Mouse (Mus musculus) embryonic fibroblast, embryonic 13.5 days (primary cell): Measurements from ENCODE around the gene Mamld1. TPM values are rescaled to one million over a fixed set of nuclear protein-coding genes. Genes with fewer than 3 reads are reported as not detected.
A peak's percentile ranks its signal among the peaks of the same experiment; 100 is the strongest.
"Not testable (repeated sequence)": the region's sequence is repeated elsewhere in the genome, so short reads cannot be mapped to it uniquely, and the experiment has no call there.

Source experiments
- H3K27ac ChIP-seq: 2 replicates; pipeline ENCODE4 v1.5.1; 2012; ENCODE audit warnings: low read length, control low read depth, inconsistent platforms; ENCODE audit not compliant: insufficient read depth
- H3K4me1 ChIP-seq: 2 replicates; pipeline ENCODE4 v1.6.1; 2011; ENCODE audit warnings: low read length; ENCODE audit not compliant: control insufficient read depth, insufficient read depth
- H3K4me3 ChIP-seq: 2 replicates; pipeline ENCODE4 v1.5.1; 2011; ENCODE audit warnings: mild to moderate bottlenecking, control low read depth, low read length; ENCODE audit not compliant: insufficient read depth
- CTCF ChIP-seq: IDR thresholded peaks from 2 replicates; pipeline ENCODE4 v1.5.1; 2011; ENCODE audit warnings: mild to moderate bottlenecking, control low read depth, low read length, moderate library complexity, borderline replicate concordance; ENCODE audit not compliant: insufficient read depth
- POLR2A ChIP-seq: IDR thresholded peaks from 2 replicates; pipeline ENCODE4 v1.6.1; 2011; ENCODE audit warnings: low read depth, mild to moderate bottlenecking, control low read depth, low read length, moderate library complexity
- polyA plus RNA-seq: library from polyadenylated mRNA; stranded (reverse); fragments of >200 nt; gene quantifications from 2 replicates; pipeline ENCODE4 v1.2.4, GENCODE M21; 2011; ENCODE audit warnings: low read depth; ENCODE audit not compliant: missing spikeins, insufficient read length

The Mamld1 gene
- polyA plus RNA-seq: 6.0 and 7.7 TPM in 2 replicates

DNA sequence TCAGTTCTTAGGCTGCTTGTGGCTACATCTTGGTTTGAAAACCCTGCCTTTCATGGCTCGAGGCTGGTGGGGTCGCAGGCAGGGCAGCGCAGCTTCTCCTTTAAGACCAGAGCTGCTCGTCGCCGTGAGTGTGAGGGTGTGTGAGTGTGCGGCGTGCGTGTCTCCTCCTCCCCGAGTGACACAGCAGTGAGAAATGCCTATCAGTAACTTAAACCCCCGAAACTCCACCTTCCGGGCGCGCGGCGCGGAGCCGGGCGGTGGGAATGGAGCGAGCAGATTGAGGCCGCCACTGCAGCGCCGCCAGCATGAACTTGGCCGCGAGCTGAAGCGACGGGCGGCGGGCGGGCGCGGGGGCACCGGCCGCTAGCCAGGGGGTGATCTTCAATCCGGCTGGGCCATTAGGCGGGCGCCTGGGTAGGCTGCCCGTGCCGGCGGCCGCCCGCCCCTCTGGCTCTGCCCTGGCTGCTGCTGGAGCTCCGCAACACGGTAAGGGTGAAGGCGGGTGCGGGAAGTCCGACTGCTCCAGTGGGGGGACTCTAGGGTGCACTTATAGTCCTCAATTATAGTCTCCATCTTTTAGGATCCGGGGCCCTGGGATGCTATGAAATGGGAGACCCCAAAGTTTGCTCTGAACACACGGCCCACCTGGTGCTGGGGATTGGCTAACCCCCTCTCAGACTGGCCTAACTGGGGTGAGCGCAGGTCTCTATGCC is at the start of gene Mamld1:
Mamld1 (plus strand) TSS at position 393 of the 713 bp plus-strand sequence.
- no peak within 1 kb of the TSS for H3K27ac ChIP-seq
- no peaks in the 10 kb centered on the region for H3K4me1 ChIP-seq
- TF ChIP-seq POLR2A: peak; percentile 63
- TF ChIP-seq CTCF: no peak
- peak within 1 kb of the TSS; percentile 65 for H3K4me3 ChIP-seq

GRCm38 (mm10) chrX:71024718-71025117 is 25.3 kb upstream of the Mamld1 start:
- Histone ChIP-seq H3K4me1 (peaks cover 2% of the 10 kb centered on the region; the same call in 1 of the 2 replicates), H3K27ac (no peak overlapping the region), H3K4me3 (no peak overlapping the region)
- TF ChIP-seq POLR2A (no peak), CTCF (no peak)

DNA sequence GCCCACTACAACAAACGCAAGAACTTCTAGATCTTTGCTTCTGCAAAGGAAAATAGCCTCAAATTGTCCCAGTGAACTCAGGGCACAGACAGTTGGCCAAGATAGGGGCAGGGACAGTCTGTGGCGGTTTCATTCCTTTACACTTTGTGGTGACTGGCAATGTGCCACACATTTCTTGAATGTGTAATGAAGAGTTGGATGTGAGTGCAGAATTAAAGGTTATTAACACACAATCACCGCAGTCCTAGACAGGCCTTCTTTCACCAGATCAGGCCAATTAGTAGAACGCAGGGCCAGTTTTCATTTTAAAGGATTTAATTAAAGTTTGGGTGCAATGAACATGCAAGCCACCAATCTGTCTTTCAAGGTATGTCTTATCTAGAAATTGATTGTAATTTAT is 22.0 kb upstream of the Mamld1 start:
- Histone ChIP-seq H3K4me3 (no peak overlapping the region), H3K27ac (no peak overlapping the region), H3K4me1 (peaks cover 2% of the 10 kb centered on the region; the same call in 1 of the 2 replicates)
- TF ChIP-seq CTCF (no peak), POLR2A (no peak)

GRCm38 (mm10) chrX:71028976-71029375 is 21.1 kb upstream of the Mamld1 start:
- not testable (repeated sequence) for H3K27ac ChIP-seq, H3K4me3 ChIP-seq, H3K4me1 ChIP-seq

DNA sequence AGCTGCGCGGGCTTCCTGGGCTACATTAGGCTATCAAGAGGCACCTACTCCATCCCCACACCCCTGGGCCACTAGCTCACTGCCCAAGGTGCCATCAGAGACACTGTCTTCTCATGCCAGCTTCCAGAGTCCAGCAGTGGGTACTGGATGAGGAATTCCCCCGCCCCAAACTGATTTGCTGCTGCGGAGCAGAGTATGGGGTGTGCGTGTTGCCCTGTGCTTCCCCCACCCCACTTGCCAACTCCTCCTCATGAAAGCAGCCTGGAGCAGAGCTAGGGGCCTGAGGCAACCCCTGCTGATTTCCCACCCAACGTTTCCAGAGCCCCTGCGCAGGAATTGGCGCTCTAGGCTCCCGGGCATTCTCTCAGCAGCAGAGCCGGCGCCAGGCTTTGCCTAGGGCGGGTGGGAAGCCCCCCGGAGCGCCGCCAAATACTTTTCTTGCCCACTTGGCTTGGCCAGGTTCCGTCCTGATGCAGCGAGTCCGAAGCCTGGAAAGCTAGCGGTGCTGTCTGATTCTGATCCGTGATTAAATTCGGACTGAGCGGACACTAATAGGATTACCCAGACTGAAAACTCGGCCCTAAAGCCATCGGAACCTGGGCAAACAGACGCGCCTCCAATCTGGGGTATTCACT is 738 bp downstream of the Mamld1 start:
- Histone ChIP-seq H3K4me3 (peak overlapping the region; percentile 65), H3K4me1 (no peaks in the 10 kb centered on the region), H3K27ac (no peak overlapping the region)
- no peak for TF ChIP-seq CTCF
- TF ChIP-seq POLR2A: no peak

GRCm38 (mm10) chrX:71051361-71052114 is 1.5 kb downstream of the Mamld1 start:
- no peaks in the 10 kb centered on the region for H3K4me1 ChIP-seq

DNA sequence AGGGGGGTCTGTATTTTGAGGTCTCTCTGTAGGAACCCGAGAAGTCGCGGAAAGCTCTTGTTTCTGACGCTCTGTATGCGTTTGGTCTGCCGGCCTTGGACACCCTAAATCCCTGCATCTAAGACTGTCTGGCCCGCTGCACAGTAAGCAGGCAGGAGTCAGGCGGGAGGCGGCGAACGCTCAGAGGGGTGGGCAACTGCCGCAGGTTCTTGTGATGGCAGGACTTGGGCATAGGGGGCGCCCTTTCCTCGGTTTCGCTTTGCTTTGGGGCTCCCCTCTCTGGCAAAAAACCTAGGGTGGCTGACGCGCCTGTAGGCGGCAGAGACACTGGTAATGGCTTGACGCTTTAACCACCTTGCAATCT is 2.0 kb downstream of the Mamld1 start:
- TF ChIP-seq CTCF (0 out of 2 replicates have a peak, but pooled peaks have one; percentile 23), POLR2A (no peak)
- Histone ChIP-seq H3K4me1 (no peaks in the 10 kb centered on the region), H3K4me3 (peak overlapping the region; percentile 65), H3K27ac (no peak overlapping the region)

More at GRCm38 (mm10) chrX:71051361-71052114, 1.5 kb downstream of the Mamld1 start:
- TF ChIP-seq CTCF (no peak), POLR2A (no peak)
- H3K4me3 ChIP-seq: peak overlapping the region; percentile 65
- H3K27ac ChIP-seq: no peak overlapping the region

GRCm38 (mm10) chrX:71052481-71053216 is 2.6 kb downstream of the Mamld1 start:
- no peak for TF ChIP-seq POLR2A
- TF ChIP-seq CTCF: no peak
- Histone ChIP-seq H3K4me1 (no peaks in the 10 kb centered on the region), H3K27ac (no peak overlapping the region), H3K4me3 (peak overlapping the region; percentile 65)

DNA sequence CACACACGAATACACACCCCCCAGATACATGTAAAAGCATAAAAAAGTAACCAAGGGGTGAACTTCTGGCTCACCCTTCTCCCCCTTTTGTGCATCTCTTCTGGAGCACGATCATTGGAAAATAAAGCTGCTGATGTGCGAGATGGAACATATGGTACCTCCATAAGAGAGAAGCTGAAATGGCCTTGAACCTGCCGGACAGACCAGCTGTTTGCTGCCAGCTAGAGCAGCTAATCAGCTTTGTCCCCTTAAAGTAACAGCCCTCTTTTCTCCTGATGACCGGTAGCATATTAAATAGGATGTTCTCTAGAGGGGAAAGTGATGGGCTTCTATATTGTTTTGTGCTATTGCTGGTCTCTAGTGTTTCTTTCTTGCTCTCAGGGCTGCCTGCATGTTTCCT is 3.2 kb downstream of the Mamld1 start:
- TF ChIP-seq POLR2A (no peak), CTCF (no peak)
- Histone ChIP-seq H3K27ac (no peak overlapping the region), H3K4me1 (no peaks in the 10 kb centered on the region), H3K4me3 (no peak overlapping the region)

DNA sequence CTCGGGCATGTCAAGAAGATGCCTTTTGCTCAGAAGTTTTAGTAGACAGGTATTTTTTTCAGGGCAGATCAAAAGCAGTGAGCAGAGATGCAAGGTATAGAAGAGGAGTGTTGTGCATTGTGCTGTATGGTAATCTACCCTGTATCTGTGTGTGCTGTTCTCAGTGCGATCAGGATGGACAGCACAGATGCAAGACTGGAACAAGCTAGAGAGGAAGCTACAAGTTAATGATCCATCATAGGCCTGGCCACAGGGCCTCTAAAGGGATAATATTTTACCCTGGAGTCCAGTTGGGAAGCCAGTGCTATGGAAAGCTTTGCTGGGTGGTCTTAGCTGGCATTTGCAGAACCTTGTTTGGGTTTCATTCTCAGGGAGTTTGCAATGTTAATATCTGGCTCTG is 6.9 kb downstream of the Mamld1 start:
- Histone ChIP-seq H3K27ac (no peak overlapping the region), H3K4me1 (no peaks in the 10 kb centered on the region), H3K4me3 (no peak overlapping the region)
- TF ChIP-seq POLR2A (no peak), CTCF (no peak)
